Mouse (Mus musculus): ENCODE measurements around the gene Ccdc82.
A peak's percentile ranks its signal among the peaks of the same experiment; 100 is the strongest.

The Ccdc82 gene

DNA sequence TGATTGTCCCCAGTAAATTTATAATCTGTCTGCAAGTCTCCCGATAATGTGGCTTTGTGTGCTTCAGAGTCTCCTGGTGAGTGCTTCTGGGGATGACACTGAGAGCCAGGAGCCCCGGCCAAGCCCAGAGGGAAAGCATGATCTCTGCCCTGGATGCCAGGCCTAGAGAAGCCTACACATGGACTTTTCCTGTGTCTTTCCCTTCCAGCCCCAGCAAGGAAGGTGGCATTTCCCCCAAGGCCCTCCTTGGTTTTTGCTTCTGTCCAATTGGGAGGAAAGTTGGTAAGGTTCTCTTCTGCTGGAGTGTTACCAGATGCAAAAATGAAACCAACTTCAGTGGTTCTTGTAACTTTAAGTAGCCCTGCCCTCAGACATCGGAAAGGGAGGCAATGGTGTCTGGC is 53.3 kb downstream of the Ccdc82 start:
- DNase-seq = peak; percentile 41

DNA sequence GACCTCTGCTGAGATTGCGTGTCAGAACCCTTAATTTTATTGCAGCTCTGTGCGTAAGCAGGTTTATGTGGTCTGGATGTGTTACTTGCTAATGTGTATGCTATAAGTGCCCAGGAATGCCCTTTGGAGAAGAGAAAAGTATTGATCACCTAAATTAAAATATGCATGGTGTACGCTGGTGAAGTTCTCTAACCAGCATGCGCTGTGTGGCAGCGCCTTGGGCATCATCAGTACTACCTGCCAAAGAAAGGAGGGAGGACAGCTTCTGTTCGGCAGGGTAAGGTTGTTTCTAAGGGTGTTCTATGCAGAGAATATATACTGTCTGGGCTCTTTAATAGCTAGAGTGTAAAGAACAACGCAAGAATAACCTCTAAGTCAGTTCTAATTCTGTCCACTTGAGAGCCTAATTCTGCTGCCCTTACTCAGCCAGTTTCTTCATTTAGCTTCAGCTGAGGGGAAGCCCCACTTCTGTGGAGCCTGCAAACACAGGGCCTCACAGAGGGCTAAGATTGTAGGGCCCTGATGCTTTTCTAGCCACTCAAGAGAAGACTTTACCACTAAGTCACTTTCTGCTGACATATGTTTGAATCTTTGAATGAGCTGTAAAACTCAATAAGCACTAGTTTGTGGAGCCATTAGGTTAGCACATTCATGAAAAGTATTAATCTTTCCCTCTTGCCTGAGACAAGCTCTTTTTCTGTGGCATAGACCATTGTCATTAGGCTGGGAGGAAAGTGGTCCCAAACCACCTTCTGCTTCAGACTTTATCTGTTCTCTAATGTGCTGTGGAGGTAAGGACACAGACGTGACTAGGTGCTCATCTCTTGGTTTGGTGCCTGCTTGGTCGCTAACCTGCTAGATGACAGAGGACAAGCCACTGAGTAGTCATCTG is 54.4 kb downstream of the Ccdc82 start:
- DNase-seq = no peak

GRCm38 (mm10) chr9:13302183-13302825 is 55.5 kb downstream of the Ccdc82 start:
- DNase-seq = no peak

DNA sequence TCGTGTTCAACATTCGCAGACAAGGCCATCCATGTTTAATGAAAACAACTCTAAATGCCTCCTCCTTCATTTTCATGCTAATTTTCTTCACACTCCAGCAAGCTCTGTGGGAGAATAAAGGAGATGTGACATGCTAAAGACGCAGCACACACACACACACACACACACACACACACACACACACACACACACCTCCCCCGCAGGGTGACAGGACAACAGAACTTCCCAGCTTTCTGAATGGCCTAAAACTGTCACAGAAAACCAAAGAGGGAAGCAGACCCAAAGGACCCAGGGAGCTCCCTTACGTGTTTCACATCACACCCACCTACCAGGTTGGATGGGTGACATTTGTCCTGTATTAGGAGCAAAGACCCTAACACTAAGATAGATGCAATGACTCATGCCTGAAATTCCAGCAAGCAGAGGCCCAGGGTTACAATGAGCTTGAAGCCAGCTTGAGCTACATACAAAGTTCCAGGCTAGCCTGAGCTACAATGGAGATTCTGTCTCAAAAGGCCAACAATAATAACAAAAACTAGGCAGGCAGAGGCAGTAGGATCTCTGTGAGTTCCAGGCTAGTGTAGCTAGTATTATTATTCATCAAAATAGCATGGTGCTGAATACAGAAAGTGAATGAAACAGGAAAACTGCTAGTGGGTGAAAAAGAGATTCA is 56.5 kb downstream of the Ccdc82 start:
- DNase-seq = no peak

GRCm38 (mm10) chr9:13303976-13304375 is 57.2 kb downstream of the Ccdc82 start:
- DNase-seq = peak; percentile 57

GRCm38 (mm10) chr9:13306471-13306870 is 59.7 kb downstream of the Ccdc82 start:
- no peak for DNase-seq

- no peak for DNase-seq
Observed at GRCm38 (mm10) chr9:13307226-13307625, 60.5 kb downstream of the Ccdc82 start.

DNA sequence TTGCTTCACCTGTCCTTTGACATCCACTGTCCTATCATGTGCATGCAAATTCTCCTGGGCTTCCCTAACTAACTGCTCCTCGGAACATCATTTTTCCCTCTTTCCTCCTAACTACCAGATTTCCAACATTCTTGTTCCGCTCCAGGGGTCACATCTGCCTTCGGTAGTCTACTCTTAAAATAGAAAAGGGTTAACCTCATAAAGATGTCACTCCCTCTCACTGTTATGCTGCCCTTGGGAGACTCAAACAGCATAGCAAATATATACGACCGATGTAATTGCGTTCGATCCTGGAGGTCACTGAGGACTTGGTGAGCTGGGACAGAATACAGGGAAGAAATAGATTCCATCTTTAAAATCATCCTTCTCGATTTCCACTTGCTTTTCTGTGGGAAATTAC is 62.0 kb downstream of the Ccdc82 start:
- no peak for DNase-seq

- DNase-seq = no peak
Observed at GRCm38 (mm10) chr9:13309807-13310206, 63.1 kb downstream of the Ccdc82 start.

DNA sequence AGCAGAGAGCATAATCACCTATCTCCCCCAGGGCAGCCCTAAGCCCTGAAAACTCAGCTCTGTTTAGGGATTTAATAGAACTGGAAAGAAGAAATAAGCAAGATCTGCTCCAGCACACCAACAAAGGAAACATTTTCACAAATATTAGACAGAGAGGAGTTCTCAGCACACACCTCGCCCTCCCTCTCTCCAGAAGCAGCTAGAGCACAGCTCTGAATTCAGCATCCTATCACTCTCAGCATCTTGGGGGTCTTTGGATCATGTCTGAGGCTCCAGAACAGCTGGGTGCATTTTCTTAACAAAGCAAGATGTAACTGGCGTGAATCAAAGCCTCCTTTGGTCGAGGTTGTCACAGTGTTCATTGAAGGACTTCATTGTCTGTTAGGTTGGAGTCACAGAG is 63.5 kb downstream of the Ccdc82 start:
- DNase-seq = no peak

- DNase-seq = no peak
Observed at GRCm38 (mm10) chr9:13311094-13311493, 64.3 kb downstream of the Ccdc82 start.

- no peak for DNase-seq
Observed at GRCm38 (mm10) chr9:13313923-13314322, 67.2 kb downstream of the Ccdc82 start.

DNA sequence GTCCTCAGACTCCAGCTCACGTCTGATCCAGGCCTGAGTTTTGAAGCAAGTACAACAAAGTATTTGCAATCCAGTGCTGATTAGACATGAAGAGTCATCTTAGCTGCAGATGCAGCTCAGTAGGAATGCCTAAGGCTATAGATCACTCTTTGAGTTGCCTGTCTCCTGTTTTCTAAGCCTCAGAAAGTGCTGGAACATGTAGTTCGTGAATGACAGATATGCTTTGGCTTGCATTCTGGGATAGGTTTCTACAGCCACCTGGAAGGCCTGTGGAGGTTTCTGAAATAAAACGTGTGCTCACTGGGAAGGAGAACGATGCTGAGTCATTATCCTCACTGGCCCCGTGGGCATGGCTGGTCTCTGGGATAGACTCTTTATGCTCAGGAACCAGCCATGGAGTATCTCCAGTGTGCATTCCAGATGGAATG is 67.8 kb downstream of the Ccdc82 start:
- DNase-seq = no peak

- peak; percentile 37 for DNase-seq
Observed at GRCm38 (mm10) chr9:13315393-13315792, 68.6 kb downstream of the Ccdc82 start.

DNA sequence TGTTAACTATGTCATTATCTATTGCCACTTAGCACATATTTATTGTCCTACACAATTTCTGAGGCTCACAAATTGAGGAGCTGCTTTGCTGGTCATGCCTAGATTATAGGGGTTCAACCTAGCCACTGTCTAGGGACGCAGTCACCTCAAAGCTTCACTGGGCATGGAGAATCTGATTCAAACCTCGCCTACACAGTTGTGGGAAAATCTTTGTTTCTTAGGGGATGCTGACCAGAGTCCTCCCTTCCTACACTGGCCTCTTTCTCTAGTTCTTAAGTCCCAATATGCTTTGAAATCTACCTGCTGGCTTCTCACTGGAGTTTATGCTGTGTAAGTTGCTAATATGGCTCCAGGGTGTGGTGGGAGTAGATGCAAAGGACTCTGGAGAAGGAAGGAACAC is 72.8 kb downstream of the Ccdc82 start:
- no peak for DNase-seq

GRCm38 (mm10) chr9:13320800-13321364 is 74.1 kb downstream of the Ccdc82 start:
- DNase-seq = no peak

GRCm38 (mm10) chr9:13323074-13323473 is 76.3 kb downstream of the Ccdc82 start:
- no peak for DNase-seq

- peak; percentile 53 for DNase-seq
Observed at GRCm38 (mm10) chr9:13323612-13324011, 76.9 kb downstream of the Ccdc82 start.

Measured in lung, postnatal 10 days (tissue).